Mouse (Mus musculus): ENCODE results near the gene Rap1a. TPM values are rescaled to one million over a fixed set of nuclear protein-coding genes. Genes with fewer than 3 reads are reported as not detected.

The Rap1a gene
- polyA plus RNA-seq (2012; rRNA removed): 33.5 and 36.6 TPM in 2 replicates

DNA sequence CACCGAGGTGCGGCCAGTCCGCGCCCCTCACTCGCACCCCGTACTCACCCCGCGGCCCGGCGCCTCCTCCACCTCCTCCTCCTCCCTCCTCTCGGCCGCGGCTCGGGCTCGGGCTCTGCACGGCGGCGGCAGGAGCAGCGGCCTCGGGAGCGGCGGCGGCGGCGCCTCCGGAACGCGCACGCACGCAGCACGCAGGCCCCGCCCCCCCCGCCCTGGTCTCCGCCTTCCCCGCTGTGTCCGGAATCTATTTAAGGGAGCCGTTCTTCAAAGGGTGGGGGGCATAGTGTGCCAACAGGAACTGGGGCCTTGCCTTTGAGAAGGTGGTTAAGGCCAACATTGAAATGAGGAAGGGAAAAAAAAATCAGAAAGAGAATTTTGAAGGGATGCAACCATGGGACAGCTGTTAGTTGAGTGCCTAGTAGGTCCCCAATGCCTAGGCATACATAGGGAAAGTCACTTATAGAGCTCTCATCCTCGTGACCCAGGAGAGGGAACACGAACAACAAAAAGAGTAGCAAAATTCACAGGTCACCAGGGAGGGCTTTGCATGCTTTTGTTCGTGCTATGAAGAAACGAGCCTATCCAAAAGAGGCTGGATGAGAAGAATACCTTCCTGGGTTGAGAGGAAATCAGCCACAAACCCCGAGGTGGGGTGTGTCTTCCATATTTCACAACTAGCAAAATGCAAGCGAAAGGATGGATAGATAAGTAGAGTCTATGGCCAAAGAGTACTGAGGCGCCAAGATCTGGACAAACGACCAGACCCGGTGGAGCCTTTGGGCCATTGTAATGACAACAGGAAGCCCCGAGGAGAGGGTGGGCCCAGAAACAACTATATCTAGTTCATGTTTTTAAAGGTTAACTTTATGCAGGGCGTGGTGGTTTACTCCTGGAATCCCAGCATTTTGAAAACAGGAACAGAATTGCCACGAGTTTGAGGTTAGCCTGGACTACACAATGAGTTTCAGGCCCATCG is at the start of gene Rap1a:
Gene Rap1a (minus strand): TSS at position 146 of the 976 bp plus-strand sequence.

DNA sequence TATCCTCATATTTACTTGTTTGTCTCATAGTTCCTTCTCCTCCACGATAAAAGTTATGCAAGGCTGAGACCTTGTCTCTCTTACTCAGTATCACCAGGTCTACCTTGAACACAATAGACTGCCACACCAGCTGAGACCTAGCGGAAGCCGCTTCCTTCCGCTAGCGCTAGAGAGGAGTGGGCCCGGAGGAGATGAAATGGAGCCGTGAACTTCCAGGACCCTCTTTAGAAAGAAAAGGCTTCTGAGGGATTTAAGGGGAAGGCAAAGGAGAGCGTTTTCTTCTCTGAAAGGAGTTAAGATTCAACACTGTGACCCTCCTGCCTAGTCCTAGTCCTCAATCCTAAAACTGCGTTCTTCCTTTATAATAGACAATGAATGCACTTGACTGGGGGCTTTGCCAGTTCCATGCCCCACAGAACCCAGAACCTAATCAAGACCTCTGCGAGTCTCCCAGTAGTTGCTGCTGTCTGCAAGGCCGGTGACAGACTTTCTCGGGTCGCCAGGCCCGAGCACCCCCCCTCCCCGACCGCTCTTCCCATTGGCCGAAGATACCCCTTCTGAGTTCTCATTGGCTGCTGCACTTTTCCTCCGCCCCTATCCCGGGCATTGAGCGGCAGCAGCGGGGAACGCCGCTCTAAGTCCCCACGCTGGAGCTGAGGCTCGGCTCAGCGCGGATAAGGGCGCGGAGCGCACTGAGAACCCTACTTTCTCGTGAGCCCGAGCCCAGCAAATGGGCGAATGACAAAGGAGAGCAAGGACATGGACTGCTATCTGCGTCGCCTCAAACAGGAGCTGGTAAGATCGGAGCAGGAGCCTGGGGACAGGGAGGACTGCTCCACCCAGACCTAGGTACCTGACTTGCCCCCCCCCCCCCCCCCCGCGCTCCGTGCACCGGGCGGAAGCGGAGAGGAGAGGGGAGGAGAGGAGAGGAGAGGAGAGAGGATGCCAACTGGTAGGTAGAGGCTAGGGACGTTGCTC is 96.8 kb downstream of the Rap1a start, which contains the start of gene Inka2:
Gene Inka2 (plus strand): TSS at position 569 of the 978 bp plus-strand sequence.

DNA sequence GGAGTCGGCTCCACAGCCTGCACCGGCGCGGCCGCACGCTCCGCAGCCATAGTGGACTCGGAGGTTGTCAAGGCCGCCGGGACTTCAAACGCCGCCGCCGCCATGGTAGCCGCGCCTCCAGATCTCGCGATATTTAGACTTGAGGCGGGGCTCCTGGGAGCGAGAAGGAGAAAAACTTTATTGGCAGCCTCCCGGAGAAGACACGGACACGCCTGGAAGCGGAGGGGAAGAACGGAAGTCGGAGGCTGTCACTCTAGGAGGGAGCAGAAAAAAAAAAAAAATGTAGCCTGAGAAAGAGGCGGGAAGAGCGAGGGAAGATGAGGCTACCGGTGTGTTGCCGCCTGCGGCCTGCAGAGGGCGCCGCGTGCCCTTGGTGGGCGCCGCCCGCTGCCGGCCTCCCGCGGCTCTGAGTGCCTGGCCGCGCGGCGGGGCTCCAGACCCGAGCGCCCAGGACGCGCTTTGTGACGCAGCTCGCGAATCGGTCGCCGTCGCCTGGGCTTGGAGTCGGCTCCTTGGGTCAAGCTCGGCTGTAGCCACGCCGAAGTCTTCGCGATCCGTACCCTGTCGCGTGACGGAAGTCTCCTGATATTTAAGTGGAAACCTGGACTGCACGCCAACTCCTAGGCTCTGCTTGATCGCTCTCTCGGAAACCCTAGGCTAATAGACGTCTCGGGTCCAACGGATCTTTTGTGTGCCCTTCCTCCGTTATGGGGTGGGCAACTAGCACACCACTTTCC is 113.6 kb downstream of the Rap1a start, which contains the start of gene Ddx20:
Gene Ddx20 (minus strand): TSS at position 251 of the 737 bp plus-strand sequence.

Other genes starting within 250 kb of the Rap1a start
- 5.5 and 5.7 TPM in 2 replicates for gene Ddx20, start 113.8 kb downstream of the Rap1a start, polyA plus RNA-seq (2012; rRNA removed)
- 0.17 and 0.24 TPM in 2 replicates for gene Inka2, start 96.7 kb downstream of the Rap1a start, polyA plus RNA-seq (2012; rRNA removed)
- 0.72 and 0.78 TPM in 2 replicates for gene Adora3, start 69.5 kb upstream of the Rap1a start, polyA plus RNA-seq (2012; rRNA removed)
- 0.12 and 0.23 TPM in 2 replicates for gene Tmigd3, start 69.6 kb upstream of the Rap1a start, polyA plus RNA-seq (2012; rRNA removed)
- gene I830077J02Rik, start 131.3 kb upstream of the Rap1a start, polyA plus RNA-seq (2012; rRNA removed): 5.5 and 6.6 TPM in 2 replicates
- 15.9 and 17.5 TPM in 2 replicates for gene Wdr77, start 158.0 kb upstream of the Rap1a start, polyA plus RNA-seq (2012; rRNA removed)
- gene Atp5f1, start 158.8 kb upstream of the Rap1a start, polyA plus RNA-seq (2012; rRNA removed): 215 and 224 TPM in 2 replicates
- 1.1 and 1.5 TPM in 2 replicates for gene Ovgp1, start 172.4 kb upstream of the Rap1a start, polyA plus RNA-seq (2012; rRNA removed)
- not detected in 2 replicates for gene Pifo, start 213.3 kb upstream of the Rap1a start, polyA plus RNA-seq (2012; rRNA removed)
- gene Chil5, start 231.5 kb upstream of the Rap1a start, polyA plus RNA-seq (2012; rRNA removed): 0.08 and 0.14 TPM in 2 replicates